Mouse (Mus musculus) kidney, postnatal 10 days (tissue): ENCODE measurements around the gene Hrk.

Experiments
- DNase-seq: peaks from one replicate; pipeline ENCODE4 v3.0.0; 2021; ENCODE audit warnings: mixed read lengths

Hrk gene

GRCm38 (mm10) chr5:118164581-118164980 lies at the start of gene Hrk:
Gene Hrk, plus strand, starts transcription at chr5:118164648.
- DNase-seq = no peak

- DNase-seq = no peak
Measured at GRCm38 (mm10) chr5:118118351-118118750, 46.1 kb upstream of the Hrk start.

GRCm38 (mm10) chr5:118118922-118119321 lies 45.5 kb upstream of the Hrk start:
- no peak for DNase-seq

- DNase-seq = no peak
Measured at GRCm38 (mm10) chr5:118120670-118121069, 43.8 kb upstream of the Hrk start.

GRCm38 (mm10) chr5:118121928-118122327 lies 42.5 kb upstream of the Hrk start:
- DNase-seq = no peak

- no peak for DNase-seq
Measured at GRCm38 (mm10) chr5:118123096-118123495, 41.4 kb upstream of the Hrk start.

- no peak for DNase-seq
Measured at GRCm38 (mm10) chr5:118126671-118127070, 37.8 kb upstream of the Hrk start.

GRCm38 (mm10) chr5:118128208-118128607 lies 36.2 kb upstream of the Hrk start:
- no peak for DNase-seq

GRCm38 (mm10) chr5:118128651-118129050 lies 35.8 kb upstream of the Hrk start:
- DNase-seq = no peak

GRCm38 (mm10) chr5:118136391-118136790 lies 28.1 kb upstream of the Hrk start:
- DNase-seq = no peak

- no peak for DNase-seq
Measured at GRCm38 (mm10) chr5:118139630-118140029, 24.8 kb upstream of the Hrk start.

GRCm38 (mm10) chr5:118142471-118142870 lies 22.0 kb upstream of the Hrk start:
- no peak for DNase-seq

- DNase-seq = peak; percentile 52
Measured at GRCm38 (mm10) chr5:118143211-118144026, 21.0 kb upstream of the Hrk start.

- no peak for DNase-seq
Measured at GRCm38 (mm10) chr5:118144327-118144726, 20.1 kb upstream of the Hrk start.

GRCm38 (mm10) chr5:118144770-118145169 lies 19.7 kb upstream of the Hrk start:
- DNase-seq = peak; percentile 2

- DNase-seq = peak; percentile 5
Measured at GRCm38 (mm10) chr5:118145458-118145857, 19.0 kb upstream of the Hrk start.

GRCm38 (mm10) chr5:118145999-118146679 lies 18.3 kb upstream of the Hrk start:
- peak; percentile 16 for DNase-seq

GRCm38 (mm10) chr5:118147264-118147663 lies 17.2 kb upstream of the Hrk start:
- peak; percentile 6 for DNase-seq

- no peak for DNase-seq
Measured at GRCm38 (mm10) chr5:118149711-118150110, 14.7 kb upstream of the Hrk start.

- peak; percentile 94 for DNase-seq
Measured at GRCm38 (mm10) chr5:118154839-118155564, 9.4 kb upstream of the Hrk start, which contains the start of gene Fbxw8. Gene Fbxw8, minus strand, starts transcription at chr5:118155464.

GRCm38 (mm10) chr5:118155565-118155947 lies 8.9 kb upstream of the Hrk start:
- no peak for DNase-seq

GRCm38 (mm10) chr5:118156976-118157375 lies 7.5 kb upstream of the Hrk start:
- no peak for DNase-seq

GRCm38 (mm10) chr5:118160691-118161090 lies 3.8 kb upstream of the Hrk start:
- DNase-seq = no peak
